Mouse (Mus musculus) embryo, embryonic 11.5 days (tissue): ENCODE measurements around the gene Togaram2.
"Not testable (repeated sequence)": the region's sequence is repeated elsewhere in the genome, so short reads cannot be mapped to it uniquely, and the experiment has no call there.

ENCODE experiments used
- DNase-seq: peaks from one replicate; pipeline ENCODE4 v3.0.0-alpha.2; 2012; ENCODE audit warnings: low read depth, low spot score

Togaram2 gene

GRCm38 (mm10) chr17:71730655-71731054 lies 57.6 kb downstream of the Togaram2 start:
- no peak for DNase-seq

- DNase-seq, result no peak
Observed at GRCm38 (mm10) chr17:71736442-71736841, 63.4 kb downstream of the Togaram2 start.

GRCm38 (mm10) chr17:71742156-71742555 lies 69.1 kb downstream of the Togaram2 start:
- no peak for DNase-seq

GRCm38 (mm10) chr17:71742935-71743334 lies 69.9 kb downstream of the Togaram2 start:
- DNase-seq, result no peak

- DNase-seq, result no peak
Observed at GRCm38 (mm10) chr17:71746114-71746513, 73.1 kb downstream of the Togaram2 start.

- no peak for DNase-seq
Observed at GRCm38 (mm10) chr17:71747561-71747960, 74.5 kb downstream of the Togaram2 start.

- DNase-seq, result no peak
Observed at GRCm38 (mm10) chr17:71749616-71750168, 76.6 kb downstream of the Togaram2 start.

- no peak for DNase-seq
Observed at GRCm38 (mm10) chr17:71752831-71753230, 79.8 kb downstream of the Togaram2 start, which contains the start of gene Pcare. Gene Pcare, minus strand, starts transcription at chr17:71752894.

GRCm38 (mm10) chr17:71760536-71760935 lies 87.5 kb downstream of the Togaram2 start:
- no peak for DNase-seq

- not testable (repeated sequence) for DNase-seq
Observed at GRCm38 (mm10) chr17:71768173-71768572, 95.1 kb downstream of the Togaram2 start, which contains the start of gene Clip4. Gene Clip4, plus strand, starts transcription at chr17:71768473.

- DNase-seq, result no peak
Observed at GRCm38 (mm10) chr17:71769564-71769963, 96.5 kb downstream of the Togaram2 start.

- DNase-seq, result no peak
Observed at GRCm38 (mm10) chr17:71770696-71771095, 97.6 kb downstream of the Togaram2 start.

- DNase-seq, result no peak
Observed at GRCm38 (mm10) chr17:71774173-71774572, 101.1 kb downstream of the Togaram2 start.

- DNase-seq, result no peak
Observed at GRCm38 (mm10) chr17:71775279-71775678, 102.2 kb downstream of the Togaram2 start.

- DNase-seq, result no peak
Observed at GRCm38 (mm10) chr17:71778696-71779095, 105.6 kb downstream of the Togaram2 start.
